Mouse (Mus musculus): ENCODE data around the gene Id3.

DNA sequence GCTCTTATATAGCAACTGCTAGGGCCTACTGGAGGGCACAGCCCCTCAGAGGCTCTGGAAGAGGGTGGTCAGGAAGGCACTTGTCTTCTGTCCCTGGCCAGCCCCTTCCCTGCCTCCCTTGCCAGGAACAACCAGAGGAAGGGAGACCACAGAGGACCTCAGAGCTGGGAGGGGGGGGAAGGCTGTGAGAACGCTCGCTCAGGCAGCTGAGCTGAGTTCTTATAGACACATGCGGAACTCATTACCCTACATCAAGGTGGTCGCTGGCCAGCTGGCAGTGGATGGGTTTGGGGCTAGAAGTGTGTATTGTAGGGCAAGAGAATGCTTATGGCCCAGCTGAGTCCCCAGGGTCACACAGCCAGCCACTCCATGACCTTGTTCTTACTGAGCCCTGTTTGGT is 7.3 kb downstream of the Id3 start:
- no peak for TF ChIP-seq GATA1 (IDR thresholded peaks at IDR 0.05; ENCODE audit: low read length)
- TF ChIP-seq TAL1 (IDR thresholded peaks at IDR 0.05; ENCODE audit: low read length) = no peak
